Mouse (Mus musculus) intestine, postnatal 0 days (tissue): Measurements from ENCODE around the gene Blvrb. TPM values are rescaled to one million over a fixed set of nuclear protein-coding genes. Genes with fewer than 3 reads are reported as not detected.

Source experiments
- ATAC-seq: fragments of 200-750 bp; cut with Nextera tagmentation; 2 replicates; pipeline ENCODE4 v1.8.0; 2017; ENCODE audit warnings: mild to moderate bottlenecking, moderate TSS enrichment, moderate library complexity
- H3K27ac ChIP-seq: fragments of 300-500 bp; sonication (generic); 2 replicates; pipeline ENCODE4 v1.5.1; 2014; ENCODE audit warnings: mild to moderate bottlenecking, low read depth, low read length, moderate library complexity
- H3K27me3 ChIP-seq: fragments of 300-500 bp; sonication (generic); replicated peaks from 2 replicates; pipeline ENCODE4 v1.6.1; 2014; ENCODE audit warnings: low read length, mixed read lengths; ENCODE audit not compliant: control insufficient read depth, insufficient read depth
- H3K36me3 ChIP-seq: fragments of 300-500 bp; sonication (generic); 2 replicates; pipeline ENCODE4 v1.6.1; 2014; ENCODE audit warnings: mild to moderate bottlenecking, moderate library complexity; ENCODE audit not compliant: control insufficient read depth, insufficient read depth
- H3K4me1 ChIP-seq: fragments of 300-500 bp; sonication (generic); replicated peaks from 2 replicates; pipeline ENCODE4 v1.6.1; 2014; ENCODE audit warnings: antibody characterized with exemption, low read length, mixed read lengths; ENCODE audit not compliant: control insufficient read depth, insufficient read depth
- H3K4me2 ChIP-seq: fragments of 300-500 bp; sonication (generic); replicated peaks from 2 replicates; pipeline ENCODE4 v1.6.1; 2014; ENCODE audit warnings: low read depth, mild to moderate bottlenecking, moderate library complexity
- H3K4me3 ChIP-seq: fragments of 300-500 bp; sonication (generic); 2 replicates; pipeline ENCODE4 v1.5.1; 2014; ENCODE audit warnings: low read depth, low read length
- H3K9ac ChIP-seq: fragments of 300-500 bp; sonication (generic); 2 replicates; pipeline ENCODE4 v1.6.1; 2014; ENCODE audit warnings: mild to moderate bottlenecking, low read depth, low read length
- H3K9me3 ChIP-seq: fragments of 300-500 bp; sonication (generic); 2 replicates; pipeline ENCODE4 v1.6.1; 2016; ENCODE audit warnings: mixed run types; ENCODE audit not compliant: control insufficient read depth
- CTCF ChIP-seq: sonication (generic); IDR thresholded peaks from 2 replicates; pipeline ENCODE4 v1.5.1; 2016; ENCODE audit warnings: low read depth, mild to moderate bottlenecking, control low read depth, antibody characterized with exemption, moderate library complexity
- WGBS: fragments of 180-500 bp; shearing (Covaris S2); extraction: QIAGEN DNeasy Blood & Tissue Kit; methylation state at CpG from one replicate; pipeline ENCODE4 v1.1.7; 2014; 5-methylcytosine and 5-hydroxymethylcytosine counted together
- polyA plus RNA-seq: library from polyadenylated mRNA; unstranded; fragments of >200 nt; fragmentation: Nextera tagmentation; extraction: Ambion mirVana; gene quantifications from 2 replicates; pipeline ENCODE4 v1.2.1, GENCODE M21; 2015

Blvrb gene
- polyA plus RNA-seq, 1 experiment from 2014 or later = 60.4 TPM

- 0 out of 2 replicates have a peak, but pooled peaks cover 3% of the 10 kb centered on the region for H3K36me3 ChIP-seq
- no peak overlapping the region for H3K4me2 ChIP-seq
- no peaks in the 10 kb centered on the region for H3K27me3 ChIP-seq
- no peak for ATAC-seq
- no peak overlapping the region for H3K27ac ChIP-seq
- H3K9me3 ChIP-seq = no peaks in the 10 kb centered on the region
- TF ChIP-seq CTCF = no peak
- WGBS = 71% methylated on average over 9 of the region's 9 CpGs
- H3K4me1 ChIP-seq = no peaks in the 10 kb centered on the region
- H3K4me3 ChIP-seq = no peak overlapping the region
- no peak overlapping the region for H3K9ac ChIP-seq
Observed at GRCm38 (mm10) chr7:27514961-27515360, 67.2 kb downstream of the Blvrb start.

Other genes starting within 250 kb of the Blvrb start
- 8.6 and 9.0 TPM in 2 replicates for gene Itpkc, start 219.3 kb upstream of the Blvrb start, polyA plus RNA-seq
- gene Coq8b, start 215.0 kb upstream of the Blvrb start, polyA plus RNA-seq = 16.8 and 18.7 TPM in 2 replicates
- 6.6 and 7.5 TPM in 2 replicates for gene Numbl, start 189.5 kb upstream of the Blvrb start, polyA plus RNA-seq
- 40.7 and 43.7 TPM in 2 replicates for gene Ltbp4, start 110.3 kb upstream of the Blvrb start, polyA plus RNA-seq
- gene Shkbp1, start 92.0 kb upstream of the Blvrb start, polyA plus RNA-seq = 26.9 and 29.1 TPM in 2 replicates
- 0.61 and 0.72 TPM in 2 replicates for gene Gm20479, start 90.6 kb upstream of the Blvrb start, polyA plus RNA-seq
- gene Sptbn4, start 292 bp upstream of the Blvrb start, polyA plus RNA-seq = 0.17 and 0.26 TPM in 2 replicates
- gene Sertad3, start 25.8 kb downstream of the Blvrb start, polyA plus RNA-seq = 22.8 and 24.0 TPM in 2 replicates
- gene Sertad1, start 38.9 kb downstream of the Blvrb start, polyA plus RNA-seq = 42.7 and 43.1 TPM in 2 replicates
- 1.3 and 1.4 TPM in 2 replicates for gene Prx, start 51.3 kb downstream of the Blvrb start, polyA plus RNA-seq
- gene Hipk4, start 75.3 kb downstream of the Blvrb start, polyA plus RNA-seq = 0.10 and 0.24 TPM in 2 replicates
- 45.8 and 48.7 TPM in 2 replicates for gene Pld3, start 105.2 kb downstream of the Blvrb start, polyA plus RNA-seq
- gene 2310022A10Rik, start 105.3 kb downstream of the Blvrb start, polyA plus RNA-seq = 9.0 and 10.2 TPM in 2 replicates
- gene Akt2, start 143.6 kb downstream of the Blvrb start, polyA plus RNA-seq = 35.8 and 36.4 TPM in 2 replicates
- 1.3 and 1.6 TPM in 2 replicates for gene Ttc9b, start 205.9 kb downstream of the Blvrb start, polyA plus RNA-seq
- gene Map3k10, start 226.6 kb downstream of the Blvrb start, polyA plus RNA-seq = 3.2 and 3.6 TPM in 2 replicates
- gene Zfp607b, start 241.4 kb downstream of the Blvrb start, polyA plus RNA-seq = 1.1 and 1.2 TPM in 2 replicates